Mouse (Mus musculus) limb, embryonic 14.5 days (tissue): ENCODE data around the gene Tmem178b. TPM values are rescaled to one million over a fixed set of nuclear protein-coding genes. Genes with fewer than 3 reads are reported as not detected.

Source experiments
- ATAC-seq: fragments of 200-750 bp; cut with Nextera tagmentation; 2 replicates; pipeline ENCODE4 v1.8.0; 2017; ENCODE audit warnings: low read depth, moderate number of reproducible peaks, moderate TSS enrichment; ENCODE audit not compliant: low FRiP score
- DNase-seq: peaks from one replicate; pipeline ENCODE4 v3.0.0-alpha.2; 2015; ENCODE audit warnings: low spot score
- H3K27ac ChIP-seq: fragments of 300-500 bp; sonication (generic); replicated peaks from 2 replicates; pipeline ENCODE4 v1.5.1; 2014; ENCODE audit warnings: low read depth, mild to moderate bottlenecking, low read length, moderate library complexity, mixed read lengths
- H3K27me3 ChIP-seq: fragments of 300-500 bp; sonication (generic); 2 replicates; pipeline ENCODE4 v1.6.1; 2014; ENCODE audit warnings: low read length, mixed read lengths; ENCODE audit not compliant: control insufficient read depth, insufficient read depth
- H3K36me3 ChIP-seq: fragments of 300-500 bp; sonication (generic); 2 replicates; pipeline ENCODE4 v1.6.1; 2014; ENCODE audit warnings: mild to moderate bottlenecking, low read length, moderate library complexity, mixed read lengths; ENCODE audit not compliant: control insufficient read depth, insufficient read depth
- H3K4me1 ChIP-seq: fragments of 300-500 bp; sonication (generic); 2 replicates; pipeline ENCODE4 v1.6.1; 2014; ENCODE audit warnings: antibody characterized with exemption, low read length, mixed read lengths; ENCODE audit not compliant: control insufficient read depth, insufficient read depth
- H3K4me2 ChIP-seq: fragments of 300-500 bp; sonication (generic); replicated peaks from 2 replicates; pipeline ENCODE4 v1.6.1; 2014; ENCODE audit warnings: low read depth, mild to moderate bottlenecking, low read length, moderate library complexity; ENCODE audit not compliant: severe bottlenecking
- H3K4me3 ChIP-seq: fragments of 300-500 bp; sonication (generic); replicated peaks from 2 replicates; pipeline ENCODE4 v1.5.1; 2014; ENCODE audit warnings: low read length
- H3K9ac ChIP-seq: fragments of 300-500 bp; sonication (generic); 2 replicates; pipeline ENCODE4 v1.6.1; 2014; ENCODE audit warnings: mild to moderate bottlenecking, low read depth, low read length, moderate library complexity; ENCODE audit not compliant: severe bottlenecking
- H3K9me3 ChIP-seq: fragments of 300-500 bp; sonication (generic); 2 replicates; pipeline ENCODE4 v1.6.1; 2016; ENCODE audit warnings: low read length; ENCODE audit not compliant: control insufficient read depth
- POLR2A ChIP-seq: fragments of 200-500 bp; IDR thresholded peaks from 2 replicates; pipeline ENCODE4 v1.8.0; 2012; ENCODE audit warnings: inconsistent platforms, mild to moderate bottlenecking, moderate library complexity, borderline replicate concordance; ENCODE audit not compliant: insufficient read depth, insufficient read length; ENCODE audit errors: extremely low read depth
- WGBS: fragments of 180-500 bp; shearing (Covaris S2); extraction: QIAGEN DNeasy Blood & Tissue Kit; methylation state at CpG from one replicate; pipeline ENCODE4 v1.1.7; 2014; 5-methylcytosine and 5-hydroxymethylcytosine counted together
- polyA plus RNA-seq, 2 experiments: library from polyadenylated mRNA; depleted of rRNA in 1 of 2; stranded (reverse) in 1 of 2; unstranded in 1 of 2; fragments of >200 nt; fragmentation: Nextera tagmentation in 1 of 2; extraction: Ambion mirVana in 1 of 2; gene quantifications; 2 replicates each; pipeline versions ENCODE4 v1.2.1 to v1.2.3; 2012 to 2014

Gene Tmem178b
- polyA plus RNA-seq, 2 experiments, result 1.2 to 2.3 TPM

GRCm38 (mm10) chr6:39919011-39919709 is 46.1 kb downstream of the Tmem178b start:
- H3K4me3 ChIP-seq, result no peak overlapping the region
- TF ChIP-seq POLR2A, result no peak
- H3K9me3 ChIP-seq, result no peaks in the 10 kb centered on the region
- H3K27me3 ChIP-seq, result no peaks in the 10 kb centered on the region
- no peak overlapping the region for H3K9ac ChIP-seq
- no peaks in the 10 kb centered on the region for H3K36me3 ChIP-seq
- DNase-seq (no peak), ATAC-seq (no peak)
- 75% methylated on average over 6 of the region's 6 CpGs for WGBS
- H3K4me1 ChIP-seq, result no peaks in the 10 kb centered on the region
- H3K27ac ChIP-seq, result no peak overlapping the region
- no peak overlapping the region for H3K4me2 ChIP-seq

- TF ChIP-seq POLR2A, result no peak
- ATAC-seq (no peak), DNase-seq (no peak)
- no peaks in the 10 kb centered on the region for H3K36me3 ChIP-seq
- no peak overlapping the region for H3K27ac ChIP-seq
- 77% methylated on average over 9 of the region's 10 CpGs for whole genome bisulfite sequencing
- no peak overlapping the region for H3K4me3 ChIP-seq
- no peak overlapping the region for H3K9ac ChIP-seq
- no peaks in the 10 kb centered on the region for H3K9me3 ChIP-seq
- H3K4me2 ChIP-seq, result no peak overlapping the region
- H3K4me1 ChIP-seq, result no peaks in the 10 kb centered on the region
- no peaks in the 10 kb centered on the region for H3K27me3 ChIP-seq
Measured at GRCm38 (mm10) chr6:39926442-39926841, 53.4 kb downstream of the Tmem178b start.

GRCm38 (mm10) chr6:39936590-39936989 is 63.5 kb downstream of the Tmem178b start:
- Histone ChIP-seq H3K9me3 (no peaks in the 10 kb centered on the region; the same call in 1 of the 2 replicates), H3K4me3 (no peak overlapping the region), H3K27ac (no peak overlapping the region), H3K9ac (no peak overlapping the region), H3K36me3 (no peaks in the 10 kb centered on the region), H3K4me1 (no peaks in the 10 kb centered on the region), H3K27me3 (no peaks in the 10 kb centered on the region), H3K4me2 (no peak overlapping the region)
- no peak for ATAC-seq
- no peak for TF ChIP-seq POLR2A
- no peak for DNase-seq
- 50% methylated on average over 3 of the region's 3 CpGs for WGBS

GRCm38 (mm10) chr6:39940920-39941319 is 67.8 kb downstream of the Tmem178b start:
- no peak overlapping the region for H3K9ac ChIP-seq
- 82% methylated on average over 7 of the region's 7 CpGs for WGBS
- H3K36me3 ChIP-seq, result no peaks in the 10 kb centered on the region
- H3K4me1 ChIP-seq, result no peaks in the 10 kb centered on the region
- H3K27me3 ChIP-seq, result no peaks in the 10 kb centered on the region
- H3K4me3 ChIP-seq, result no peak overlapping the region
- TF ChIP-seq POLR2A, result no peak
- no peak overlapping the region for H3K4me2 ChIP-seq
- no peak for ATAC-seq
- no peak overlapping the region for H3K27ac ChIP-seq
- no peak for DNase-seq
- H3K9me3 ChIP-seq, result no peaks in the 10 kb centered on the region

- DNase-seq (no peak), ATAC-seq (no peak)
- WGBS, result 77% methylated on average over 8 of the region's 9 CpGs
- H3K4me1 ChIP-seq, result no peaks in the 10 kb centered on the region
- TF ChIP-seq POLR2A, result no peak
- H3K4me2 ChIP-seq, result no peak overlapping the region
- no peak overlapping the region for H3K9ac ChIP-seq
- no peaks in the 10 kb centered on the region for H3K27me3 ChIP-seq
- no peak overlapping the region for H3K4me3 ChIP-seq
- H3K36me3 ChIP-seq, result no peaks in the 10 kb centered on the region
- no peaks in the 10 kb centered on the region for H3K9me3 ChIP-seq
- no peak overlapping the region for H3K27ac ChIP-seq
Measured at GRCm38 (mm10) chr6:39944854-39945253, 71.8 kb downstream of the Tmem178b start.
